Mouse (Mus musculus) liver, embryonic 14.5 days (tissue): ENCODE data around the gene Tmem179.

ENCODE experiments used
- CTCF ChIP-seq: IDR thresholded peaks from 2 replicates; pipeline ENCODE4 v1.5.1; 2016; ENCODE audit warnings: antibody characterized with exemption, low read depth, control low read depth
- EP300 ChIP-seq: IDR thresholded peaks from 2 replicates; pipeline ENCODE4 v1.6.1; 2016; ENCODE audit warnings: antibody characterized with exemption, low read depth

DNA sequence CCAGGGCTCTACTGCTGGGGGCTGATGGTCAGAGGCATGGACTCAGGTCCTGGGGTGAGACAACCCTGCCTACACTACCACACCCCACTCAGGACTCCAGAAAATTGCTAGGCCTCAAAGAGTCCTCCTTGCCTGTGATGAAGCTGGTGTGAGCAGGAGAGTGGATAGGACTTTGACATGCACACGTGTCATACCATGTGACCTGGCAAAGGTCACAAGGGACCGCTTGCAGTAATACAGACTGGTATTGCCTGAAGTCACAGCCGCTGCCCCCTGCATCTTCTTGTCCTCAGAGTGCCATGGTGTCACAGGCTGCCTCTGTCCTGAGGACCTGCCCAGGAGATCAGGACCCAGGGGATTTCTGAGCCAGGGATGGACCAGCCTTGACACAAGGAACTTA, 52.0 kb downstream of the Tmem179 start:
- TF ChIP-seq CTCF, result no peak
- no peak for TF ChIP-seq EP300
